Mouse (Mus musculus): Measurements from ENCODE around the gene Wwc1. TPM values are rescaled to one million over a fixed set of nuclear protein-coding genes. Genes with fewer than 3 reads are reported as not detected.

Wwc1 gene
- 1 to 10 TPM; 1.0 to 2.6 TPM for total RNA-seq (2021)

DNA sequence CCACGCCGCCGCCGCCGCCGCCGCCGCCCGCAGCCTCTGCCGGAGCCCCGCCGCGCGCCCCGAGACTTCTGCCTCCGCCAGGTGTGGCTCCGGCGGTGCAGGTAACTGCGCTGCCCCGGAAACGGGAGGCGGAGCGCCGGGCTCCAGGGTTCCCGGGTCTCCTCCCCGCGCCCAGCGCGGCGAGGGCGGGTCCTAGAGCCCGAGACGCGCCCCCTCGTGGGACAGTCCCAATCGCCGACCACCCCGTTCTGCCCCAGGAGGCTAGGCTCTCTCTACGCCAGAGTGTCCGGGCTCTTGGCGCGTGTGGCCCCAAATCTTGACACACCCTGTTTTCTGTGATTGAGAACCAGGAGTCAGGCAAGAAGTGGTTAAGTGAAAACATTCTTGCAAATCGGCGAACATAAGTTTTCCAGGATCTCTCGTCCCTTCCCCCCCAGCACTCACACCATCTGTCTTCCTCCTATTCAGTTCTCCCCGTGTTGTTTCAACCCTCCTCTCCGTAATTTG is at the start of gene Wwc1:
Gene Wwc1 (minus strand): TSS at position 117 of the 507 bp plus-strand sequence.
- intact Hi-C loops (cut with DNase I) = no loop called here
- peak; percentile 16 to 18 for DNase-seq

- DNase-seq = no peak
- intact Hi-C loops (cut with DNase I) = no loop called here
Measured at GRCm38 (mm10) chr11:36020009-36020408, 39.7 kb upstream of the Wwc1 start.

GRCm38 (mm10) chr11:36013179-36013578 is 32.9 kb upstream of the Wwc1 start:
- intact Hi-C loops (cut with DNase I) = no loop called here
- no peak for DNase-seq

DNA sequence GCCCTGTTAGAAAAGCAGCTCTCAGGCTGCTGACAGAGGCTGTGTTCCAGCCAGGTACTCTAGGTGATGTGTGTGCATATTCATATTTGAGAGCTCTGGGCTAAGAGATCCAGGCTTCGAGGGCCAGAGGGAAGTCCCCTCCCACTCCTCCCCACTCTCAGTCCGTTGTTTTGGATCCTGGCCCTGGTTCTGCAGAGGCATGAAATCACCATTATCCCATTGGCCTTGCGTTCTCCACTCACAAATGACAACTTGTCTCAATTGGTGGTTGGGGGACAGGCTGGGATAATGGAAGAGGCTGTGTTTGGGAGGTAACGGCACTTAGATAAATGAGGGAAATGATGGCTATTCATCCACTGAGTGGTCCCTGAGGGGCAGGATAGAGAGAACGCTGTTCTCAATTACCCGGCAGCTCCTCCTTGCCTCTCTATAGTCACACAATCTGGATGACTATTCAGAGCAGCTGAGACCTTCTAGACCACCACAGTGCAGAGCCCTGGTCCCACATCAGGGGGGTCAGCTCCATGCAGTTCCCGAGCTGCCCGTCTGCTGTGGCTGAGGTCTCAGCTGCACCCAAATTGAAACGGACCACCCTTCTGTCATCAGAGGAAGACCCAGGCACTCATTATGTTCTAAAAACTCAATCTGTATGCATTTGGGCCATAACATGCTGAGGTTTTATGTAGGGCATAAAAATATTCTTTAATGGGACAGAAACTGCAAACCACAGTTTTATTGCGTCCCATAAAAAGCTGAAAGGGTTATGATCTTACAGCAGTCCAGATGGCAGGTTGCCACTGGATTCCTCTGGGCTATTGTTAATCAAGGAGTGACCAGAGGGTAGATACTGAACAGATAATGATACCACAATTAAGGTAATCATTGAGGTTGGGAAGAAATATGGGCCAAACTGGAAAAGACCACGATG is 29.2 kb upstream of the Wwc1 start:
- intact Hi-C loops (cut with DNase I) = loop anchor here (10.0 kb wide), 1 partner anchor 555 kb away; no protein-coding TSS in a partner anchor
- no peak for DNase-seq

DNA sequence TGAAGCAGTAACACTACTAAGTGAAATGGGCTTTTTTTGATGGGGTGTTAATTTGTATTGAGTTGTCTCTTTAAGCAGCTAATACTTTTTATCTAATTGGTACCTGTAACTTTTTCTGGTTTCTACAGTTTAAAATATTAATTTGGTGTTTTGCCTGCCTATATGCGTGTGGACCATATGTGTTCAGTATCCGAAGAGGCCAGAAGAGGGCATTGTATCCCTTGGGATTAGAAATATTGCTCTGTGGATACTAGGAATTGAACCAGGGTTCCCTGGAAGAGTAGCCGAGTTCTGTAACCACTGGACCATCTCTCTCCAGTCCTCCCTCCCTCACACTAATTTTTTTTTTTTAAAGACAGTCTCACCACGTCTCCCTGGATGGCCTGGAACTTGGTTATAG is 22.6 kb upstream of the Wwc1 start:
- intact Hi-C loops (cut with DNase I) = loop anchor here (5.0 to 10.0 kb wide), 3 partner anchors 548 to 1161 kb away; no protein-coding TSS in a partner anchor
- DNase-seq = no peak

- intact Hi-C loops (cut with DNase I) = loop anchor here (2.0 to 10.0 kb wide), 5 partner anchors 79 to 1159 kb away; no protein-coding TSS in a partner anchor
- DNase-seq = peak; percentile 83 to 84
Measured at GRCm38 (mm10) chr11:36001282-36001970, 21.1 kb upstream of the Wwc1 start.

GRCm38 (mm10) chr11:36000585-36001281 is 20.4 kb upstream of the Wwc1 start:
- DNase-seq = no peak
- intact Hi-C loops (cut with DNase I) = loop anchor here (2.0 to 10.0 kb wide), 5 partner anchors 78 to 1158 kb away; no protein-coding TSS in a partner anchor

GRCm38 (mm10) chr11:36000038-36000437 is 19.7 kb upstream of the Wwc1 start:
- intact Hi-C loops (cut with DNase I) = loop anchor here (2.0 to 10.0 kb wide), 5 partner anchors 77 to 1158 kb away; no protein-coding TSS in a partner anchor
- DNase-seq = no peak

DNA sequence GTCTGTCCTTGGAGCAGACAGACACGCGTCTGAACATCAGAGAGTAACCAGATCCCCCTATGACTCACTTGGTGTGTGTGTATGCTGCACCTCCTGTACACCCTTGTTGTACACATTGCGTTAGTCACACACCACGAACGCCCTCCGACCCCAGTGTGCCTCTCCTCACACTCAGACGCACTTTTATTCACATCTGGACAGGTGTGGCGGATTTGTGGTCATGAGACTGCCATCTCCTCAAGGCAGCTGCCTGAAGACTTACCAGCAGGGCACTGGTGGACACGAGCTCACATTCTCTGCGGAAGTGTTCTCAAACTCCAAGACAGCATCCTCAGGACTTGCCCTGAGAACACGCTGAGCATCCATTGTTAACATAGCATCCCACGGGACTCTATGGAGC is 17.7 kb upstream of the Wwc1 start:
- intact Hi-C loops (cut with DNase I) = no loop called here
- DNase-seq = no peak

- DNase-seq = no peak
- intact Hi-C loops (cut with DNase I) = no loop called here
Measured at GRCm38 (mm10) chr11:35995310-35995709, 15.0 kb upstream of the Wwc1 start.

- intact Hi-C loops (cut with DNase I) = no loop called here
Measured at GRCm38 (mm10) chr11:35991846-35992245, 11.5 kb upstream of the Wwc1 start.

GRCm38 (mm10) chr11:35989967-35990366 is 9.6 kb upstream of the Wwc1 start:
- intact Hi-C loops (cut with DNase I) = no loop called here
- no peak for DNase-seq

More at GRCm38 (mm10) chr11:35991846-35992245, 11.5 kb upstream of the Wwc1 start:
- no peak for DNase-seq

DNA sequence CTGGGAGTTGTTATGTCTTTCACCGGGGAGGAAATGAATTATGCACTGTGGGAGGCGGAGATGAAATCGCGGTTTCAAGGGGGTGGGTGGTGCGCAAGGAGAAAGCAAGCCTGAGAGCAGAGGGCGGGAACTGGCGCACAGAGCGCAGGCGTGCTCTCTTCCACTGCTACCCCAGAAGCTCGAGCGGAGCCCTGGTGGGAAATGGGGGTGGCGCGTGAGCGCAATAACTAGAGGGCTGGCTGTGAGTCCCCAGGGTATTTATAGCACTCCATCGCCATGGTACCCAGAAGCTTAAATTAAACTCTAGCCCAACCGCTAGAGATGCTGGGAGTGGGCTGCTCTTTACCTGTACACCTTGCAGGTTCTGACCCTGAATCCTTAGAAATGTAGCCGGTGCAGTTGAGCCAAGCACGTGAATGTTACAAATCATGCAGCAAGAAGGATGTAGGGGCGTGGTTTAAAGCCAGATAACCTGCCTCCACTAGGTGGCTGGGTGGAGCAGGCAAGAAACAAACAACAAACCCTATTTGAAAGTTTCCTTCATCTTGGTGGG is 5.6 kb upstream of the Wwc1 start:
- DNase-seq = no peak
- intact Hi-C loops (cut with DNase I) = no loop called here

- intact Hi-C loops (cut with DNase I) = no loop called here
- no peak for DNase-seq
Measured at GRCm38 (mm10) chr11:35982734-35983133, 2.4 kb upstream of the Wwc1 start.

- peak in 1 of 2 experiments; percentile 8 for DNase-seq
- intact Hi-C loops (cut with DNase I) = no loop called here
Measured at GRCm38 (mm10) chr11:35979733-35980410, 455 bp downstream of the Wwc1 start.

GRCm38 (mm10) chr11:35979266-35979732 is 1.0 kb downstream of the Wwc1 start:
- DNase-seq = no peak
- intact Hi-C loops (cut with DNase I) = no loop called here

DNA sequence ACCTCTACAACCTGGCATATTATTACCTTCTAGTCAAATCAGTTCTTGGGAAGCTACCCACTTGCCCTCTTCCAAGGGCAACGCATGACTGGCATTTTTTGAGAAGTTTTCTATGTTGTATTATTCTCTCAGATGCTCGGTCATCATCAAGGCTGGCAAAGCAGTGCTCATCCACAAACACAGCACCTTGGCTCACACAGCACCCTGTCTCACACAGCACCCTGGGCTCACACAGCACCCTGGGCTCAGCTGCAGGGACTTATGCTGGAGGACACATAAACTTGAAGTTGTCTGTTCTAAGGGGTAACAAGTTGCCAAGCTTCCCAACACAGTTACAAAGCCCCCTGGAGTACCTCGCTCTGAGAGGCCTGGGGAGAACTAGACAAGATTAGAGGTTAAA is 2.5 kb downstream of the Wwc1 start:
- DNase-seq = no peak
- intact Hi-C loops (cut with DNase I) = no loop called here

GRCm38 (mm10) chr11:35977096-35977495 is 3.2 kb downstream of the Wwc1 start:
- no peak for DNase-seq
- intact Hi-C loops (cut with DNase I) = no loop called here

DNA sequence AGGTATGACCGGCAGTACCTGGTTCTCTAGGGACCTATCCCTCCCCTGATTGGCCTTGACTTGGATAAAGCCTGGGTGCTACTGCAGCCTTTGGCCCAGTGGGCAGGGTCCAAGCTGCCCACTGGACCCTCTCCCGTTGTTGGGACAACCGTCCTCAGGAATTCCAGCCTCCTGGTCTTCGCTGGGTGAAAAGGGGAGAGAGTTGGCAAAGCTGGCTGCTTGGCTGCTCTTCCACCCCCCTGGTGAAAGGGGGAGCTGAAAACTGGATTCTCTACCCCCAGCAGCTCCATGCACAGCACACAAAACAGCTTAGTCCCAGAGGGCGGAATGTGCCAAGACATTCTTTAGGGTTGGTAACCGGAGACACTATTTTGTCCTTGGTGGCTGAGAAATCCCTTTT is 3.8 kb downstream of the Wwc1 start:
- intact Hi-C loops (cut with DNase I) = no loop called here
- no peak for DNase-seq
